Mouse (Mus musculus): ENCODE data around the gene Ncam1.

- TF ChIP-seq MYC (IDR thresholded peaks at IDR 0.05; ENCODE audit: low read depth, low read length) = no peak
- no peak for TF ChIP-seq POLR2AphosphoS2 (IDR thresholded peaks at IDR 0.05; ENCODE audit: low read depth, low read length)
- peak; percentile 76 for TF ChIP-seq EP300 (IDR thresholded peaks at IDR 0.05; ENCODE audit: low read length)
- no peak for TF ChIP-seq POLR2A (IDR thresholded peaks at IDR 0.05; ENCODE audit: low read depth, low read length)
- no peak for TF ChIP-seq MEF2A (IDR thresholded peaks at IDR 0.05; ENCODE audit: borderline replicate concordance, low read depth, low read length)
- TF ChIP-seq CTCF (conservative IDR thresholded peaks at IDR 0.05 in 1 of 2, IDR thresholded peaks at IDR 0.05 in 1 of 2; ENCODE audit: low read depth in 2 of 2, low read length in 2 of 2) = no peak
- TF ChIP-seq ETS1 (conservative IDR thresholded peaks at IDR 0.05; ENCODE audit: low read depth, low read length) = no peak; the same call in 1 of the 2 replicates
- TF ChIP-seq ZC3H11A (IDR thresholded peaks at IDR 0.05; ENCODE audit: low read depth, low read length) = no peak
These were observed 264.7 kb downstream of the Ncam1 start for GRCm38 (mm10) chr9:49533912-49534491.
